Mouse (Mus musculus) midbrain, embryonic 11.5 days (tissue): ENCODE measurements around the gene Ugt1a8. TPM values are rescaled to one million over a fixed set of nuclear protein-coding genes. Genes with fewer than 3 reads are reported as not detected.

Experiments used
- ATAC-seq: fragments of 200-750 bp; cut with Nextera tagmentation; 2 replicates; pipeline ENCODE4 v1.8.0; 2017; ENCODE audit warnings: moderate TSS enrichment, moderate library complexity; ENCODE audit not compliant: low FRiP score
- DNase-seq: peaks from one replicate; pipeline ENCODE4 v3.0.0; 2015; ENCODE audit warnings: low spot score; ENCODE audit errors: missing footprints
- H3K27ac ChIP-seq: fragments of 300-500 bp; sonication (generic); 2 replicates; pipeline ENCODE4 v1.5.1; 2014; ENCODE audit warnings: low read depth, low read length
- H3K27me3 ChIP-seq: fragments of 300-500 bp; sonication (generic); 2 replicates; pipeline ENCODE4 v1.6.1; 2014; ENCODE audit warnings: mild to moderate bottlenecking, low read length, moderate library complexity, mixed read lengths; ENCODE audit not compliant: control insufficient read depth, insufficient read depth
- H3K36me3 ChIP-seq: fragments of 300-500 bp; sonication (generic); 2 replicates; pipeline ENCODE4 v1.6.1; 2014; ENCODE audit warnings: mild to moderate bottlenecking, low read length, moderate library complexity, mixed read lengths; ENCODE audit not compliant: control insufficient read depth, insufficient read depth
- H3K4me1 ChIP-seq: fragments of 300-500 bp; sonication (generic); 2 replicates; pipeline ENCODE4 v1.6.1; 2014; ENCODE audit warnings: low read length; ENCODE audit not compliant: control insufficient read depth, insufficient read depth
- H3K4me2 ChIP-seq: fragments of 300-500 bp; sonication (generic); 2 replicates; pipeline ENCODE4 v1.6.1; 2014; ENCODE audit warnings: mild to moderate bottlenecking, moderate library complexity
- H3K4me3 ChIP-seq: fragments of 300-500 bp; sonication (generic); 2 replicates; pipeline ENCODE4 v1.5.1; 2014; ENCODE audit warnings: low read depth, low read length
- H3K9ac ChIP-seq: fragments of 300-500 bp; sonication (generic); 2 replicates; pipeline ENCODE4 v1.6.1; 2014; ENCODE audit warnings: low read length
- H3K9me3 ChIP-seq: fragments of 300-500 bp; sonication (generic); 2 replicates; pipeline ENCODE4 v1.6.1; 2016; ENCODE audit warnings: low read length; ENCODE audit not compliant: control insufficient read depth
- WGBS: fragments of 180-500 bp; shearing (Covaris S2); extraction: QIAGEN DNeasy Blood & Tissue Kit; methylation state at CpG from one replicate; pipeline ENCODE4 v1.1.7; 2014; 5-methylcytosine and 5-hydroxymethylcytosine counted together
- polyA plus RNA-seq: library from polyadenylated mRNA; unstranded; fragments of >200 nt; fragmentation: Nextera tagmentation; extraction: Ambion mirVana; gene quantifications from 2 replicates; pipeline ENCODE4 v1.2.1, GENCODE M21; 2014

Gene Ugt1a8
- polyA plus RNA-seq, 1 experiment from 2014 or later: not detected

DNA sequence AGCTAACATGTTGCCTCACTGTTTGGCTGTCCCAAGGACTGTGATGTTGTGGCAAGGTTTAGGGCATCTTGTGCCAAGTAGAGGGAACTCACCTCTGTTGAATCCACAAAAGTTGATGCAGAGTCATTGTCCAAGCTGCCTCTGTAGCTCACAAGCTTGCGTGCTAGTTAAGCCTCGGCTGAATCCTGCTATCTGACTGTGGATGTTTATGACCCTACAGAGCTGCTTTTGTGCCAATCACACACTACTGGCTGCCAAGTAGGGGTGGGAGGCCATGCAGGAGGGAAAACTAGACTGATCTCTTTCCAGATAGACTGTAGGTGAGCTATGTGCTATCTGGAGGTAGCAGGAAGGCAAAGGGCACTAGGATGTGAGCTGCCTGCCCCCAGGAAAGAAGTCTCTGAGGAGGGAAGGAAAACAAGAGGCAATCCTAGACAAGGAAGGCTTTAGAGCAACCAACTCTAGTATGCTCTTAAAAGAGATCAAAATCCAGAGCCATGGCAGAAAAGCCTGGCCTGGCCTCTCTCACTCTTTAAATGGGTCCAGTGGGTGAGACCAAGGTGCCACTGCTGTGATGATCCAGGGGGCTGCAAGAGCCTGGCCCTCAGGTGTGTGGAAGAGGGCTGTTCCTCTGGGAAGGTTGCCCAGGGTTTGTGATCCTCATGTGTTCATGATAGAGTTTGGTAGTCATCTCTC, 126.3 kb downstream of the Ugt1a8 start:
- Histone ChIP-seq H3K36me3 (no peaks in the 10 kb centered on the region), H3K27ac (no peak overlapping the region), H3K9me3 (peaks cover 61% of the 10 kb centered on the region), H3K4me2 (no peak overlapping the region), H3K27me3 (no peaks in the 10 kb centered on the region), H3K4me3 (no peak overlapping the region), H3K9ac (no peak overlapping the region), H3K4me1 (no peaks in the 10 kb centered on the region)
- ATAC-seq (no peak), DNase-seq (peak; percentile 85)
- 81% methylated on average over 2 of the region's 2 CpGs for WGBS

DNA sequence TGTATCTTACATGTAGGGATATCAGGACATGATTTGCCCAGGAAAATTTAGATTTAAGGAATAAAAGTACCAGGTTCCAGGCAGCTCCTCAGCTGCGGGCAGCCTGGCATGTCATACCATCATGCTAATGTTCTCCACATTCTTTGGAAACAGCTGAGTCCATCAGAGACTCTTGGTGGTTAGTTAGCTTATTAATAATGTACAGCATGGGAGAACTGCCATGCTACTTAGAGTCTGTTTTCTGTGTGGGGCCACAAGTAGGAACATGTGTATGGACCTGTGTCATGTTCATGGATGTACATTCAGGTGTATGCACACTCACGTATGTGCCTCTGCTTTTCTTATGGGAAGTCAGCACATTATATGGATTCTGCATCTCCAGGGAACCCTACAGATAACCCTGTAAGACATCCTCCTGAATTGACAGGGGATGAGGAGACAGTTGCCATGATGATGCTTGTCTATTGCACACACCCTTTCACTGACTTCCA, 126.9 kb downstream of the Ugt1a8 start:
- WGBS: 84% methylated on average over 2 of the region's 2 CpGs
- peak; percentile 72 for DNase-seq

DNA sequence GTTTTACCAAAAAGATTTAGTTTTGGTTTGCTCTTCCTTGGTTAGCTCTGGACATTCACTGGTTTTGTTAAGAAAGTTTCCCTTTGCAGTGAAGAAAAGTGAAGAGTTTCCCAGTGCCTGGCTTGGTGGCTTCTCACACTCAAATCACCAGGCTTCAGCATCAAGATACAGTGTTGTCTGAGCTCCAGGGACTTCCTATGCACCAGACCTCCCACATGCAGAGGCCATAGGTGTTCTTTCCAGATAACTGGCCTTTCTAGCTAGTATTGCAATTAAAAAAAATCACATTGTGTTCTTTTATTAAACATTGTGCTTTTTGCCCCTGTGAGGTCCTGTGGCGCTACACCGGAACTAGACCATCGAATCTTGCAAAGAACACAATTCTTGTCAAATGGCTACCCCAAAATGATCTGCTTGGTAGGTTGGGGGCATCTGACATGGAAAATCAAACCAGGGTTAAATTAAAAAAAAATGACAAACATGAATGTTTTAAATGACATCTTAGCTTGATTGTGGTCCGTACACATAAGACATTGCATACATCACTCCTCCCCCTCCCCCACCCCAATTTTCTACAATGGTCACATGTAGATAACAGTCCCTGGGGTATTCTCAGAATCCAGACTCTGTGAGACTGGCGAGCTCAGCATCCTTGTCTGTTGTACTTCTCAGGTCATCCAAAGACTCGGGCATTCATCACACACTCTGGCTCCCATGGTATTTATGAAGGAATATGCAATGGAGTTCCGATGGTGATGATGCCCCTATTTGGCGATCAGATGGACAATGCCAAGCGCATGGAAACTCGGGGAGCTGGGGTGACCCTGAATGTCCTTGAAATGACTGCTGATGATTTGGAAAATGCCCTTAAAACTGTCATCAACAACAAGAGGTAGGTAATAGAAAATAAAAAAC, 128.1 kb downstream of the Ugt1a8 start:
- H3K27me3 ChIP-seq: no peaks in the 10 kb centered on the region
- H3K36me3 ChIP-seq: no peaks in the 10 kb centered on the region
- H3K4me3 ChIP-seq: no peak overlapping the region
- ATAC-seq (no peak), DNase-seq (peak; percentile 85)
- H3K9me3 ChIP-seq: peaks cover 61% of the 10 kb centered on the region
- no peak overlapping the region for H3K9ac ChIP-seq
- no peaks in the 10 kb centered on the region for H3K4me1 ChIP-seq
- 70% methylated on average over 10 of the region's 10 CpGs for WGBS
- no peak overlapping the region for H3K27ac ChIP-seq
- H3K4me2 ChIP-seq: no peak overlapping the region

More for the DNA sequence above, 126.9 kb downstream of the Ugt1a8 start:
- H3K27me3 ChIP-seq: no peaks in the 10 kb centered on the region
- no peak overlapping the region for H3K9ac ChIP-seq
- H3K9me3 ChIP-seq: peaks cover 61% of the 10 kb centered on the region
- ATAC-seq: no peak
- no peak overlapping the region for H3K4me2 ChIP-seq
- no peak overlapping the region for H3K4me3 ChIP-seq
- no peaks in the 10 kb centered on the region for H3K4me1 ChIP-seq
- no peak overlapping the region for H3K27ac ChIP-seq
- H3K36me3 ChIP-seq: no peaks in the 10 kb centered on the region

DNA sequence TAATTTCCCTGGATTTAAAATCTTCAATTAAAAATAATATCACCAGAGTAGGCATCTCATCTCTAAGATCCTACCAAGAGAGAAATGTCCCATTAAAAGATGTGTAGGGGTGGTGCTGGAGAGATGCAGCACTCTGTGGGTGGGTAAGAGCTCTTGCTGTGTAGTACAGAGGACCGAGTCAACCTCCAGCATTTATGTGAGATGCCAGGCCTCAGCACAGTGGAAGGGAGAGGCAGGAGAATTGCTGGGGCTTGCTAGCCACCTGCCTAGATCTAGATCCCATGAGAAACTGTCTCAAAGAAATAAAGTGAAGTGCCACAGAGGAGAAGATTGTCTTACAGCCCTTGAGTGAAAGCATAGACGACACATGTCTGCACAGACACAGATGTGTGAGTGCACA, 128.9 kb downstream of the Ugt1a8 start:
- Histone ChIP-seq H3K4me1 (no peaks in the 10 kb centered on the region), H3K9ac (no peak overlapping the region), H3K27ac (no peak overlapping the region), H3K27me3 (no peaks in the 10 kb centered on the region), H3K9me3 (peaks cover 57% of the 10 kb centered on the region), H3K4me2 (no peak overlapping the region), H3K4me3 (no peak overlapping the region), H3K36me3 (no peaks in the 10 kb centered on the region)
- 54% methylated on average over 2 of the region's 2 CpGs for WGBS
- DNase-seq (peak; percentile 71), ATAC-seq (no peak)

DNA sequence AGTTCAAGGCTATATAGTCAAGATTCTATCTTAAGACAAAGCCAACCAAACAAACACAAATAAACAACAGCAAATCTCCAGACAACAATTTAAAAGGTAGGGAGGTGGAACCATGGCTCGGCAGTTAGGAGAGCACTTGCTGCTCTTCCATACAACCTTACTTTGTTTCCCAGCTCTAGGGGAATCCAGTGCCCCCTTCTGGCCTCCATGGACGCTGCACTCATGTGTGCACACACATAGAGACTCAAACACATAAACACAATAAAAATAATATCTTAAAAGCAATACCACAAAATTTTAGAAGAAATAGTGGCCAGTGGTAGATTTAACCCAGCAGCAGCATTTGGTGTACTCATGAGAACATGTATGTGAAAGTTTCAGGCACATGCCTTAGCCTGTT, 129.5 kb downstream of the Ugt1a8 start:
- Histone ChIP-seq H3K4me3 (no peak overlapping the region), H3K9me3 (peaks cover 53% of the 10 kb centered on the region), H3K27ac (no peak overlapping the region), H3K4me1 (no peaks in the 10 kb centered on the region), H3K36me3 (no peaks in the 10 kb centered on the region), H3K27me3 (no peaks in the 10 kb centered on the region), H3K4me2 (no peak overlapping the region), H3K9ac (no peak overlapping the region)
- ATAC-seq (no peak), DNase-seq (peak; percentile 81)
- 62% methylated on average over 2 of the region's 2 CpGs for WGBS

DNA sequence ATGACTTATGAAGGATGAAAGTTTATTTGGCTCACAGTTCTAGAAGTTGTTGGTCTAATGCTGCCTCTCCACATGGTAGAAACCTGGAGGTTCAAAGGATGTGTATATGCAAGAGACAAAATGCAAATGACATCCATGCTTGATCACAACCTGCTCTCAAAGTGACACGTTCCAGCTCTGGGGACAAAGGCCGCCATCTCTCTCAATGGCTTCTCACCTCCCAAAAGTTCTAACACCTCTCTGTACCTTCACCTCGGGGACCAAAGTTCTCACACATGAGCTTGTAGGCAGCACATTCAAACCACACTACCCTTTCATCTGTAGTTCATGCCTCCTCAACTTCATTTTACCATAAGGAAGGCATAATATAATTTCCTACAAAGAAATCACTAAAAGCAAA, 130.0 kb downstream of the Ugt1a8 start:
- Histone ChIP-seq H3K27me3 (no peaks in the 10 kb centered on the region), H3K4me3 (no peak overlapping the region), H3K9ac (no peak overlapping the region), H3K4me1 (no peaks in the 10 kb centered on the region), H3K9me3 (peaks cover 50% of the 10 kb centered on the region), H3K36me3 (no peaks in the 10 kb centered on the region), H3K4me2 (no peak overlapping the region), H3K27ac (no peak overlapping the region)
- DNase-seq (peak; percentile 51), ATAC-seq (no peak)
- 43% methylated on average over 3 of the region's 3 CpGs for WGBS

DNA sequence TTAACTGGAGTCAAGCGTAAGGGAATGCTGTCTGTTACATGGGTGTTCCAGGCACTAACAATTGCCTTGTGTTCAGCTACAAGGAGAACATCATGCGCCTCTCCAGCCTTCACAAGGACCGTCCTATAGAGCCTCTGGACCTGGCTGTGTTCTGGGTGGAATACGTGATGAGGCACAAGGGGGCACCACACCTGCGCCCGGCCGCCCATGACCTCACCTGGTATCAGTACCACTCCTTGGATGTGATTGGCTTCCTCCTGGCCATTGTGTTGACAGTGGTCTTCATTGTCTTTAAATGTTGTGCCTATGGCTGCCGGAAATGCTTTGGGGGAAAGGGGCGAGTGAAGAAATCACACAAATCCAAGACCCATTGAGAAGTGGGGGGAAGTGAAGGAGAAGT, 130.4 kb downstream of the Ugt1a8 start:
- ATAC-seq: no peak
- no peaks in the 10 kb centered on the region for H3K36me3 ChIP-seq
- peak; percentile 72 for DNase-seq
- peaks cover 46% of the 10 kb centered on the region for H3K9me3 ChIP-seq
- no peak overlapping the region for H3K4me3 ChIP-seq
- no peaks in the 10 kb centered on the region for H3K27me3 ChIP-seq
- no peaks in the 10 kb centered on the region for H3K4me1 ChIP-seq
- no peak overlapping the region for H3K27ac ChIP-seq
- 74% methylated on average over 9 of the region's 9 CpGs for WGBS
- H3K4me2 ChIP-seq: no peak overlapping the region
- H3K9ac ChIP-seq: no peak overlapping the region

DNA sequence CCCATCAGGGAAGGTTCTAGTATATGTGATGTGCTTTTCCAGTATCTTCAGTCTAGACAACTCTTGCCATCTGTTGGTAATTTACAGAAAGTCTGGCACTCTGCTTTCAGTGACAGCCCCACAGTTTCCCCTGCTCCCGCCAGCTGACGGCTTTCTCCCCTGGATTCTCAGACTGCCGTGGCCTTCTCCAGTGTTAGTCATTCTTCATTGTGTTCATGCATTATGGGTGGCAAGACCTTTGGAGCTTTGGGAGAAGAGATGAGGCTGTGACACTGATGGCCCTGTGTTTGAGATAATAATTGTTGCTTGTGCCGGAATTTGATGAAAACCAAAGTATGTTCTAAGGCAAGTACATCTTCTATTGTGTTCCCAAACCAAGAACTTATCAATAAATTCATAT, 131.0 kb downstream of the Ugt1a8 start:
- H3K27me3 ChIP-seq: no peaks in the 10 kb centered on the region
- H3K9ac ChIP-seq: no peak overlapping the region
- H3K27ac ChIP-seq: no peak overlapping the region
- no peaks in the 10 kb centered on the region for H3K36me3 ChIP-seq
- H3K4me3 ChIP-seq: no peak overlapping the region
- ATAC-seq: no peak
- 49% methylated on average over 4 of the region's 4 CpGs for WGBS
- DNase-seq: peak; percentile 81
- no peaks in the 10 kb centered on the region for H3K4me1 ChIP-seq
- H3K4me2 ChIP-seq: no peak overlapping the region
- H3K9me3 ChIP-seq: peaks cover 40% of the 10 kb centered on the region

DNA sequence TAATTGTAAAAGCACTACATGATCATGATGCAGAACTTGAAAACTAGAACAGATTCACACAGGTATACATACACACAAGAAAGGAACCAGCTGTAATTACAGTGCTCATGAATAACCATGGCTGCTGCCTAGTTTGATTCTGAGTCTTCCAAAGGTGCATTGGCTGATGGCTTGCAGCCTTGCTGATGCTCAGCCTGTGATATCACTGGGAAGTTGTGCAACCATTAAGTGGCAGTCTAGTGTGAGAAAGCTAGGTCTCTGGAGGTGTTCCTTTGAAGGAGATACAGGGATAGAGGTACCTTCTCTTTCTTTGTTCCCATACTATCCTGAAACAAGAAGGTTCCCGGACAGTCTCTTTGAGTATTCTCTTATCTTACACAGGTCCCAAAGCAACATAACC, 131.4 kb downstream of the Ugt1a8 start:
- Histone ChIP-seq H3K4me1 (no peaks in the 10 kb centered on the region), H3K4me3 (no peak overlapping the region), H3K9me3 (peaks cover 36% of the 10 kb centered on the region), H3K27me3 (no peaks in the 10 kb centered on the region), H3K9ac (no peak overlapping the region), H3K4me2 (no peak overlapping the region), H3K27ac (no peak overlapping the region), H3K36me3 (no peaks in the 10 kb centered on the region)
- ATAC-seq (no peak), DNase-seq (peak; percentile 81)
- WGBS: 16% methylated on average over 1 of the region's 1 CpGs
